Mouse (Mus musculus): Measurements from ENCODE around the gene Gm11146. TPM values are rescaled to one million over a fixed set of nuclear protein-coding genes. Genes with fewer than 3 reads are reported as not detected.

Gene Gm11146
- total RNA-seq, 2 experiments from 2014 or later, result not detected

GRCm38 (mm10) chr16:77562852-77563251, 39.0 kb downstream of the Gm11146 start:
- no peak for DNase-seq (ENCODE audit: low spot score in 2 of 2)

- DNase-seq (ENCODE audit: low spot score in 2 of 2), result peak in 1 of 2 experiments; percentile 29
These were observed 45.3 kb downstream of the Gm11146 start for GRCm38 (mm10) chr16:77556446-77557105.

- no peak for DNase-seq (ENCODE audit: low spot score in 2 of 2)
These were observed 50.8 kb downstream of the Gm11146 start for GRCm38 (mm10) chr16:77551051-77551450.

Small RNA genes lying within 50 kb of the gene (microRNA-seq; reads per million reads assigned to microRNA genes)
- gene Mir125b-2 (493 to 532 reads per million in 2 experiments), gene Mir99a (23,547 to 28,798 reads per million in 2 experiments), gene Mirlet7c-1 (450 to 556 reads per million in 2 experiments)
